Mouse (Mus musculus): Measurements from ENCODE around the gene Cers1. TPM values are rescaled to one million over a fixed set of nuclear protein-coding genes. Genes with fewer than 3 reads are reported as not detected.

Gene Cers1
- polyA plus RNA-seq (2017; shearing (Covaris generic)) = under 1 TPM; 0.11 to 0.55 TPM

DNA sequence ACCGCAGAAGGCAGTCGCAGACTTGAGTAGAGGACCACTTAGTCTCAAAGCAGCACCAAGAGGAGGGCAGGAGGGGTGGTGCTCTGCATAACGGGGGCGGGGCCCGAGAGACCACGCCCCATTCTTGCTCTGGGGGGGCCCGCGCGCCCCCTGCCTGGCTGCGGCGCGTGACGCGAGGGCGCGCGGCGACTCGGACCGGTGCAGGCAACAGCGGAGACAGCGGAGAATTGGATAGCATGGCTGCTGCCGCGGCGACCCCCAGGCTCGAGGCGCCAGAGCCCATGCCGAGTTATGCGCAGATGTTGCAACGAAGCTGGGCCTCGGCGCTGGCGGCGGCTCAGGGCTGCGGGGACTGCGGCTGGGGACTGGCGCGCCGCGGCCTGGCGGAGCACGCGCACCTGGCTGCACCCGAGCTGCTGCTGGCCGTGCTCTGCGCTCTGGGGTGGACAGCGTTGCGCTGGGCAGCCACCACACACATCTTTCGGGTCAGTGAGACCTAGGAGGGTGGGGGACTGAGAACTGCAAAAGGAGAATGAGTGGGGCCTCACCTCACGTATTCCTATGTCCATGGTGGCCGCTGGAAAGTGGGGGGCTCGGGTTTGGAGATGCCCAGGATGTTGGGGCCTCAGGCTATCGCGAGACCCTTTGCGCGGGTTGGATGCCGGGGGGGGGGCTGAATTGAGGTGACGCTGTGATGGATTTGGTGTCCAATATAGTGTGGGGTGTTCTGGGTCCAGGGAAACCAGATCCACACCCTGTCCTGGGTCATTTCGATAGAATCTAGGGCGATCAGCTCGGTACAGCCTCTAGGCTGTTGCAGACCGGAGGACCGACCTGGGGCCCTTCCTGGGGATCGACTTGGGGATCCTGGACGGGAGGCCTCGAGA lies at the start of gene Cers1:
TSS of gene Cers1 (plus strand) at position 152 of the 887 bp plus-strand sequence.

DNA sequence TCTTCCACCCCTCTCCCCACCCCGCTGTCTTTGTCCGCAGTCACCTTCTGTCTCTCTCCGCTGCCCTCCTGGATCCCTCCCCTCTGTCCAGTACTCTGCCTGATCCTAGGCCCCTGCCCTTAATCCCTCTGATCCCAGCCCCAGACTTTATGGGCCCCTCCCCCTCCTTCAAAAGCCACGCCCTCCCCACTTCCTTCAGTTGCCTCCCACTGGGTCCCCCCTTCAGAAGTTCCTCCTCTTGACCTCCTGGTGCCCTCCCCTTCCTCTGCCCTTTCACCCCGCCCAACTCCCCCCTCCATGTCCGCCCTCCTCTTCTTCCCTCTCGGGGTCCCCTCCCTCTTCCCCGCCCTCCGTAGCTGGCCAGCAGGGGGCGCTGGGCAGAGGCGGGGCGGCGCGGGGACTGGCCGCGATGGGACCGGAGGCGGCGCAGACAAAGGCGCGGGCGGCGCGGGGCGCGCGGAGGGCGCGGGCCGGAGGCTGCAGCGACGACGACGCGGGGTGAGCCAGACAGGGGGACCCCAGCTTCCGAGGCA lies 32.9 kb upstream of the Cers1 start, which contains the start of gene Homer3:
TSS of gene Homer3 (plus strand) at position 225 of the 533 bp plus-strand sequence.

DNA sequence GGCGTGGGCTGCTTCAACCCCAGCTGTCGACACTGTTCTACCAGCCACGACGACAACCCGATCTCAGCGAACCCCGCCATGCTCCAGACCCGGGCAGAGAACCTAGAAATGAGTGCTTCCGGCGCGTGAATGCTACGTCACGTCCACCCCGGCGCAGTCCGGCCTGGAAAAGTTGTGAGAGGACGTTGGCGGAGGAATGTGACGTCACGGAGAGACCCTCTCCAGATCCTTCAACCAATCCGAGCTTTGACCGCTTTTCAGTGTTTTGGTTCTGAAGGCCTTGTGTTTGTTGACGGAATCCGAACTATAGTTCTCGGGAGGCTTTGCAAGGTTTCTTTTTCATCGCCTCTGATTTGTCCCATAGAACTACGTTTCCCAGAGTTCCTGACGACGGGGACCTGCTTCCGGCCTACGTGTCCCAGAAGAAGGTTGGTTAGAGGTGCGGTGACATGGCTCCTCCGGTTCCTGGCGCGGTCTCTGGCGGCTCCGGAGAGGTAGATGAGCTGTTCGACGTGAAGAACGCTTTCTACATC lies 13.2 kb upstream of the Cers1 start, which contains the start of the genes Ddx49 and Cope:
TSS of gene Ddx49 (minus strand) at position 132 of the 533 bp plus-strand sequence.
TSS of gene Cope (plus strand) at position 161 of the 533 bp plus-strand sequence.

DNA sequence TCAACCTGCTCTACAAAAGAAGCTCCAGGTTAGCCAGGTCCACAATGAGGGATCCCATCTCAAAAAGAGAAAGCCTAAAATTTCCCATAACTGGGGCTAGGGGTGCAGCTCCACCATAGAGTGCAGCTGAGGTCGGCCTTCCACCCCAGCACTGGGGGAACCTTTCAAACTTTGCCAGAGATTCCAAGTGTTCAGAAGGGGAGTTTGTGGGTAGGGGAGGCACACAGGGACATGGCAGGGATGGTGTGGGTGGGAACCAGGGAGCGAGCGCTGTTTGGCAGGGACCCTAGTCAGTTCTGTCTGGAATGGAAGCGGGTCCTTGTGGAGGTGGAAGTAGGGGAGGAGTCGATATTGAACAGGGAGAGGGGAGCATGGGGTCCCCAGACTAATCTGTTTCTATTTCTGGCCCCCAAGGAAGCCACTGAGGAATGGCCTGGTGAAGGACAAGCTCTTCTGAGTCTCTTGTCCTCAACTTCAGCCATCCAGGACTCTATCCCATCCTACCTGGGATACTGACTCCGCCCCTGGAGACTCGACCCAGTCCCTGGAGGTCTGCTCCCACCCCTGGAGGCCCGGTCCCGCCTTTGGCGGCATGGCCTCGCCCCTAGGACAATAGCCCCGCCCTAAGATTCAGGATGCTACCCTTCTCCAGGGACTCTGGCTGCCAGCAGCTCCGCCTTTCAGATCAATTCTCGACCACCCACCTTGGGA lies 13.7 kb downstream of the Cers1 start, which contains the start of gene Gdf1:
TSS of gene Gdf1 (plus strand) at position 694 of the 711 bp plus-strand sequence.

DNA sequence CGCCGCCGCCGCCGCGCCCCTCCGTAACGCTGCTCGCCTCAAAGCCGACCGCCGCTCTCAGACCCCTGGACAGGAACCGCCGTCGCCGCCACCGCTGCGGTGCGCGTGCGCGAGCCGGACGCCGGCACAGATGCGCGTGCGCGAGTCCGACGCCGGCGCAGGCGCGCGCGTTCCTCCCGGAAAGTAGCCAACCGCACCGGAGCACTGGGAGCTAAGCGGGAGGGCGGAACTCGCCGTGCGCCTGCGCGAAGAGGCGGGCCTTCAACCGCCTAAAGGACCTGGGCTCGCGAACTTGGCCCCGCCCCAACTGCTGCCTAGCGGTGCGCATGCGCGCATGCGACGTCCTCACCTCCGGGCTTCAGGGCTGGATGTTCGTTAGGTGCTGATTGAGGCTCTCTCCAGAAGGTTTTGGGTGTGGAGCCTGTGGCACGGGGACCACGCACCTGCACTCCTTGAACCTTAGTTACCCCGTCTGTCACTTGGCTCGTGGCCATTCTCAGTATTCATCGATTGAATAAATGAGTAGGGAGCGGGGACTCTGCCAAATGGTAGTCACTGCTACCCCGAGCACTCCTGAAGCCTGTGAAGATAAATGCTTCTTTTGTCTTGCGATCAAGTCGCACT lies 37.7 kb downstream of the Cers1 start, which contains the start of gene Upf1:
TSS of gene Upf1 (minus strand) at position 85 of the 624 bp plus-strand sequence.

DNA sequence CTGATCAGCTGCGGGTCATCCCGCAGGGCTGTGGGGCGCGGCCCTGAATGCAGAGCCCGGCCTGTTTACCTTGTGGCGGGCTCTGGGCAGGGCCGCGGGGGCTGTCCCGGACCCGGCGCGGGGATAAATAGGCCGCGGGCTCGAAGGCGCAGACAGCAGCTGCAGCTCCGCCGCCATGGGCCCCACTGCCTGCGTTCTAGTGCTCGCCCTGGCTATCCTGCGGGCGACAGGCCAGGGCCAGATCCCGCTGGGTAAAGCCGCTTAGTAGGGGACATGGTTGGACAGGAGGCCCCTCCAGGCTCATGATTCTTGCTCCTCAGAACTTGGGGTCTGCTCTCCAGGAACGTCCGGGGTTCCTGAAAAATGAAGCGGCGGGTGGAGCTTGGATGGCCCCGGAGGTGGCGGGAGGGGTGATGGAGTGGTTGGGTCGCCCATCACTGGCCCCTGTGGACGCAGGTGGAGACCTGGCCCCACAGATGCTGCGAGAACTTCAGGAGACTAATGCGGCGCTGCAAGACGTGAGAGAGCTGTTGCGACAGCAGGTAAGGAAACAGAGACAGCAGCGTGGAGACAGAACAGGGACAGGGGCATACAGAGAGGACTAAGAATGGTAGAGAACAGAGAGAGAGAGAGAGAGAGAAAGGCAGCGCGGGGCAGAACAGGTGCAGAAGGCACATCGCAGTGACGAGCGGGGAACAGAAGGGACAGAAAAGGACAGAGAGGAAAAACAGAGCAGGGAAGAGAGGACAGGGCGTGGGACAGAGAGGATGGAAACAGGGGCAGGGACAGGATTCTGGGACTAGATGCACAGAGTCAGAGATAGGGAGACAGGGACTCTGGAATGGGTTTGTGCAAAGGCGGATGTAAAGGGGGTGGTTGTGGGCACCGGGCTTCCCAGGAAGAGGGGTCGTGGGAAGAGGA lies 58.1 kb downstream of the Cers1 start, which contains the start of gene Comp:
TSS of gene Comp (plus strand) at position 162 of the 921 bp plus-strand sequence.

Other genes with a start within 250 kb of the Cers1 start
- 1 to 10 TPM in 1 of 2 experiments, not detected in 1; 2.4 TPM for gene Tm6sf2, start 242.9 kb upstream of the Cers1 start, polyA plus RNA-seq (2017; shearing (Covaris generic))
- 1 to 10 TPM in 1 of 2 experiments, under 1 TPM in 1; 0.36 to 1.0 TPM for gene Hapln4, start 232.3 kb upstream of the Cers1 start, polyA plus RNA-seq (2017; shearing (Covaris generic))
- under 1 TPM; 0.04 to 0.65 TPM for gene Ncan, start 194.9 kb upstream of the Cers1 start, polyA plus RNA-seq (2017; shearing (Covaris generic))
- gene Nr2c2ap, start 184.4 kb upstream of the Cers1 start, polyA plus RNA-seq (2017; shearing (Covaris generic)) = 10 to 100 TPM; 45.5 to 55.2 TPM
- 10 to 100 TPM; 40.9 to 46.2 TPM for gene Rfxank, start 176.6 kb upstream of the Cers1 start, polyA plus RNA-seq (2017; shearing (Covaris generic))
- gene Borcs8, start 176.3 kb upstream of the Cers1 start, polyA plus RNA-seq (2017; shearing (Covaris generic)) = 10 to 100 TPM; 57.6 to 64.3 TPM
- under 1 TPM; 0.58 to 0.80 TPM for gene Mef2b, start 176.1 kb upstream of the Cers1 start, polyA plus RNA-seq (2017; shearing (Covaris generic))
- gene Tmem161a, start 143.4 kb upstream of the Cers1 start, polyA plus RNA-seq (2017; shearing (Covaris generic)) = 10 to 100 TPM; 40.1 to 42.8 TPM
- gene Slc25a42, start 103.5 kb upstream of the Cers1 start, polyA plus RNA-seq (2017; shearing (Covaris generic)) = 10 to 100 TPM; 11.3 to 13.4 TPM
- 10 to 100 TPM; 34.2 to 37.0 TPM for gene Sugp2, start 81.5 kb upstream of the Cers1 start, polyA plus RNA-seq (2017; shearing (Covaris generic))
- gene Armc6, start 81.3 kb upstream of the Cers1 start, polyA plus RNA-seq (2017; shearing (Covaris generic)) = 10 to 100 TPM in 1 of 2 experiments, 1 to 10 TPM in 1; 8.5 to 10.7 TPM
- gene Homer3, start 32.9 kb upstream of the Cers1 start, polyA plus RNA-seq (2017; shearing (Covaris generic)) = 1 to 10 TPM; 1.6 to 8.4 TPM
- 10 to 100 TPM; 51.5 to 62.1 TPM for gene Ddx49, start 13.3 kb upstream of the Cers1 start, polyA plus RNA-seq (2017; shearing (Covaris generic))
- 100 to 1,000 TPM; 335 to 351 TPM for gene Cope, start 13.3 kb upstream of the Cers1 start, polyA plus RNA-seq (2017; shearing (Covaris generic))
- gene Gdf1, start 14.0 kb downstream of the Cers1 start, polyA plus RNA-seq (2017; shearing (Covaris generic)) = under 1 TPM; 0.51 to 0.95 TPM
- gene Upf1, start 37.5 kb downstream of the Cers1 start, polyA plus RNA-seq (2017; shearing (Covaris generic)) = 10 to 100 TPM; 78.8 to 89.3 TPM
- 1 to 10 TPM; 2.0 to 2.9 TPM for gene Comp, start 57.8 kb downstream of the Cers1 start, polyA plus RNA-seq (2017; shearing (Covaris generic))
- 10 to 100 TPM; 14.4 to 21.9 TPM for gene Crtc1, start 123.8 kb downstream of the Cers1 start, polyA plus RNA-seq (2017; shearing (Covaris generic))
- gene Klhl26, start 161.2 kb downstream of the Cers1 start, polyA plus RNA-seq (2017; shearing (Covaris generic)) = 10 to 100 TPM; 18.0 TPM
- gene Tmem59l, start 171.6 kb downstream of the Cers1 start, polyA plus RNA-seq (2017; shearing (Covaris generic)) = not detected
- under 1 TPM; 0.42 to 0.76 TPM for gene Crlf1, start 177.4 kb downstream of the Cers1 start, polyA plus RNA-seq (2017; shearing (Covaris generic))
- gene Rex1bd, start 191.0 kb downstream of the Cers1 start, polyA plus RNA-seq (2017; shearing (Covaris generic)) = 100 to 1,000 TPM; 103 to 115 TPM
- gene Uba52, start 195.0 kb downstream of the Cers1 start, polyA plus RNA-seq (2017; shearing (Covaris generic)) = 100 to 1,000 TPM; 859 to 975 TPM
- 100 to 1,000 TPM; 362 to 377 TPM for gene Fkbp8, start 211.9 kb downstream of the Cers1 start, polyA plus RNA-seq (2017; shearing (Covaris generic))
- gene Kxd1, start 212.2 kb downstream of the Cers1 start, polyA plus RNA-seq (2017; shearing (Covaris generic)) = 10 to 100 TPM; 75.4 to 87.4 TPM
- 10 to 100 TPM; 25.3 to 30.2 TPM for gene Ell, start 223.7 kb downstream of the Cers1 start, polyA plus RNA-seq (2017; shearing (Covaris generic))